Mouse (Mus musculus) hindbrain, embryonic 16.5 days (tissue): ENCODE measurements around the gene Pitx2. TPM values are rescaled to one million over a fixed set of nuclear protein-coding genes. Genes with fewer than 3 reads are reported as not detected.

Experiments
- polyA plus RNA-seq: library from polyadenylated mRNA; unstranded; fragments of >200 nt; fragmentation: Nextera tagmentation; extraction: Ambion mirVana; gene quantifications from 2 replicates; pipeline ENCODE4 v1.2.1, GENCODE M21; 2015

Pitx2 gene
- polyA plus RNA-seq, 1 experiment from 2014 or later, result 2.7 TPM

Other genes with a start within 250 kb of the Pitx2 start
- gene Enpep, start 132.8 kb downstream of the Pitx2 start, polyA plus RNA-seq, result 2.4 and 3.2 TPM in 2 replicates